Mouse (Mus musculus): ENCODE measurements around the gene Cldn3. TPM values are rescaled to one million over a fixed set of nuclear protein-coding genes. Genes with fewer than 3 reads are reported as not detected.
"Not testable (repeated sequence)": the region's sequence is repeated elsewhere in the genome, so short reads cannot be mapped to it uniquely, and the experiment has no call there.

The Cldn3 gene
- polyA plus RNA-seq, 1 experiment = 2.8 TPM

GRCm38 (mm10) chr5:134947420-134948084 lies 38.5 kb upstream of the Cldn3 start:
- TF ChIP-seq POLR2A (IDR thresholded peaks at IDR 0.05; ENCODE audit: borderline replicate concordance, extremely low read depth, insufficient read depth, insufficient read length, poor library complexity, severe bottlenecking) (no peak), CTCF (IDR thresholded peaks at IDR 0.05; ENCODE audit: borderline replicate concordance, extremely low read depth, insufficient read depth, insufficient read length) (no peak)
- DNase-seq (ENCODE audit: low read depth) = no peak

GRCm38 (mm10) chr5:134948085-134948439 lies 38.0 kb upstream of the Cldn3 start:
- no peak for DNase-seq (ENCODE audit: low read depth)
- no peak for TF ChIP-seq POLR2A (IDR thresholded peaks at IDR 0.05; ENCODE audit: borderline replicate concordance, extremely low read depth, insufficient read depth, insufficient read length, poor library complexity, severe bottlenecking)
- TF ChIP-seq CTCF (IDR thresholded peaks at IDR 0.05; ENCODE audit: borderline replicate concordance, extremely low read depth, insufficient read depth, insufficient read length) = no peak

GRCm38 (mm10) chr5:134951053-134951884 lies 34.7 kb upstream of the Cldn3 start:
- TF ChIP-seq POLR2A (IDR thresholded peaks at IDR 0.05; ENCODE audit: borderline replicate concordance, extremely low read depth, insufficient read depth, insufficient read length, poor library complexity, severe bottlenecking) = no peak
- no peak for TF ChIP-seq CTCF (IDR thresholded peaks at IDR 0.05; ENCODE audit: borderline replicate concordance, extremely low read depth, insufficient read depth, insufficient read length)
- DNase-seq (ENCODE audit: low read depth) = no peak

GRCm38 (mm10) chr5:134955491-134955890 lies 30.5 kb upstream of the Cldn3 start:
- no peak for DNase-seq (ENCODE audit: low read depth)
- TF ChIP-seq POLR2A (IDR thresholded peaks at IDR 0.05; ENCODE audit: borderline replicate concordance, extremely low read depth, insufficient read depth, insufficient read length, poor library complexity, severe bottlenecking) (no peak), CTCF (IDR thresholded peaks at IDR 0.05; ENCODE audit: borderline replicate concordance, extremely low read depth, insufficient read depth, insufficient read length) (no peak)

- peak; percentile 13 for DNase-seq (ENCODE audit: low read depth)
- no peak for TF ChIP-seq POLR2A (IDR thresholded peaks at IDR 0.05; ENCODE audit: borderline replicate concordance, extremely low read depth, insufficient read depth, insufficient read length, poor library complexity, severe bottlenecking)
- no peak for TF ChIP-seq CTCF (IDR thresholded peaks at IDR 0.05; ENCODE audit: borderline replicate concordance, extremely low read depth, insufficient read depth, insufficient read length)
Measured at GRCm38 (mm10) chr5:134959114-134959513, 26.9 kb upstream of the Cldn3 start.

- no peak for DNase-seq (ENCODE audit: low read depth)
- TF ChIP-seq CTCF (IDR thresholded peaks at IDR 0.05; ENCODE audit: borderline replicate concordance, extremely low read depth, insufficient read depth, insufficient read length) = no peak
- TF ChIP-seq POLR2A (IDR thresholded peaks at IDR 0.05; ENCODE audit: borderline replicate concordance, extremely low read depth, insufficient read depth, insufficient read length, poor library complexity, severe bottlenecking) = no peak
Measured at GRCm38 (mm10) chr5:134960430-134960829, 25.6 kb upstream of the Cldn3 start.

- no peak for DNase-seq (ENCODE audit: low read depth)
- TF ChIP-seq POLR2A (IDR thresholded peaks at IDR 0.05; ENCODE audit: borderline replicate concordance, extremely low read depth, insufficient read depth, insufficient read length, poor library complexity, severe bottlenecking) (no peak), CTCF (IDR thresholded peaks at IDR 0.05; ENCODE audit: borderline replicate concordance, extremely low read depth, insufficient read depth, insufficient read length) (no peak)
Measured at GRCm38 (mm10) chr5:134961519-134961918, 24.5 kb upstream of the Cldn3 start.

- DNase-seq (ENCODE audit: low read depth) = peak; percentile 46
- TF ChIP-seq POLR2A (IDR thresholded peaks at IDR 0.05; ENCODE audit: borderline replicate concordance, extremely low read depth, insufficient read depth, insufficient read length, poor library complexity, severe bottlenecking) = no peak
Measured at GRCm38 (mm10) chr5:134963546-134963945, 22.5 kb upstream of the Cldn3 start.

GRCm38 (mm10) chr5:134964655-134965054 lies 21.4 kb upstream of the Cldn3 start:
- not testable (repeated sequence) for DNase-seq (ENCODE audit: low read depth)

GRCm38 (mm10) chr5:134965473-134965851 lies 20.6 kb upstream of the Cldn3 start:
- peak; percentile 84 for DNase-seq (ENCODE audit: low read depth)
- no peak for TF ChIP-seq POLR2A (IDR thresholded peaks at IDR 0.05; ENCODE audit: borderline replicate concordance, extremely low read depth, insufficient read depth, insufficient read length, poor library complexity, severe bottlenecking)
- peak; percentile 82; the same call in 1 of the 2 replicates for TF ChIP-seq CTCF (IDR thresholded peaks at IDR 0.05; ENCODE audit: borderline replicate concordance, extremely low read depth, insufficient read depth, insufficient read length)

- DNase-seq (ENCODE audit: low read depth) = peak; percentile 63
- peak; percentile 29; the same call in 1 of the 2 replicates for TF ChIP-seq CTCF (IDR thresholded peaks at IDR 0.05; ENCODE audit: borderline replicate concordance, extremely low read depth, insufficient read depth, insufficient read length)
- no peak for TF ChIP-seq POLR2A (IDR thresholded peaks at IDR 0.05; ENCODE audit: borderline replicate concordance, extremely low read depth, insufficient read depth, insufficient read length, poor library complexity, severe bottlenecking)
Measured at GRCm38 (mm10) chr5:134965852-134966821, 19.9 kb upstream of the Cldn3 start.

All from brain, embryonic 14.5 days (tissue).